Comparison of ENCODE assay signal across 20 mouse cellular contexts in genomic region chr3:67369407-67370079, GRCm38 (mm10). TPM values are rescaled to one million over a fixed set of nuclear protein-coding genes. Genes with fewer than 3 reads are reported as not detected.
A peak's percentile ranks its signal among the peaks of the same experiment; 100 is the strongest.
DNase-seq lines count a peak whose midpoint lies in the region; ATAC-seq and TF ChIP-seq lines count a peak whose summit lies in the region.
"Had no signal": no experiment of that assay in that cellular context is flagged by ENCODE, and none has a peak within 500 bp of the region (broad histone marks: within the 10 kb centered on the region; RNA-seq: fewer than 3 reads in every experiment).

No protein-coding gene starts in this region.

- H3K4me1 ChIP-seq in heart, embryonic 13.5 days: peaks cover 54% of the 10 kb centered on the region
- no peaks in the 10 kb centered on the region for H3K4me1 ChIP-seq in midbrain, postnatal 0 days (ENCODE audit: insufficient read depth, low read length)
- H3K4me1 ChIP-seq in midbrain, embryonic 10.5 days: peaks cover 8% of the 10 kb centered on the region

- no peaks in the 10 kb centered on the region for H3K27me3 ChIP-seq in heart, embryonic 13.5 days (replicated peaks)
- peaks cover 8% of the 10 kb centered on the region; the same call in 1 of the 2 replicates for H3K27me3 ChIP-seq in midbrain, postnatal 0 days (ENCODE audit: insufficient read depth, low read length)
- H3K27me3 ChIP-seq in midbrain, embryonic 10.5 days (ENCODE audit: low read depth, poor library complexity, severe bottlenecking): peaks cover 20% of the 10 kb centered on the region

- DNase-seq in heart, postnatal 36 days: no peak
- no peak for DNase-seq in midbrain, postnatal 0 days (ENCODE audit: low spot score)
- no peak for DNase-seq in midbrain, embryonic 10.5 days (ENCODE audit: low spot score)
- DNase-seq in ZHBTc4 (ENCODE audit: low read depth, low spot score): peak; percentile 51
- DNase-seq in adrenal gland, postnatal 4 days (ENCODE audit: low spot score in 2 of 2): no peak
- DNase-seq in adrenal gland, adult 8-10 months: no peak
- DNase-seq: adrenal gland, postnatal 14 days; cerebellum, postnatal 10 days; kidney, adult 8-10 months; lung, postnatal 14 days; midbrain, embryonic 14.5 days; right cerebral cortex, postnatal 25 days had no signal

- H3K9ac ChIP-seq in heart, embryonic 13.5 days: no peak overlapping the region
- H3K9ac ChIP-seq in midbrain, postnatal 0 days (replicated peaks; ENCODE audit: low read length, poor library complexity, severe bottlenecking): no peak overlapping the region
- H3K9ac ChIP-seq: forebrain, embryonic 13.5 days; limb, embryonic 12.5 days; liver, embryonic 14.5 days had no signal

- H3K9me3 ChIP-seq in heart, embryonic 13.5 days: no peaks in the 10 kb centered on the region
- H3K9me3 ChIP-seq in midbrain, postnatal 0 days (ENCODE audit: low read length): no peaks in the 10 kb centered on the region
- H3K9me3 ChIP-seq in midbrain, embryonic 10.5 days (replicated peaks): no peaks in the 10 kb centered on the region
- H3K9me3 ChIP-seq: forebrain, embryonic 13.5 days; limb, embryonic 12.5 days had no signal

- no peaks in the 10 kb centered on the region for H3K36me3 ChIP-seq in heart, embryonic 13.5 days
- no peaks in the 10 kb centered on the region for H3K36me3 ChIP-seq in midbrain, postnatal 0 days (ENCODE audit: insufficient read depth, low read length)
- H3K36me3 ChIP-seq in midbrain, embryonic 10.5 days: no peaks in the 10 kb centered on the region
- H3K36me3 ChIP-seq: limb, embryonic 12.5 days had no signal

- 51% methylated on average over 5 of the region's 5 CpGs for WGBS in heart, embryonic 13.5 days
- WGBS in midbrain, postnatal 0 days: 84% methylated on average over 5 of the region's 5 CpGs
- WGBS in midbrain, embryonic 10.5 days: 80% methylated on average over 5 of the region's 5 CpGs

- peak overlapping the region; percentile 41 for H3K4me2 ChIP-seq in heart, embryonic 13.5 days
- no peak overlapping the region for H3K4me2 ChIP-seq in midbrain, postnatal 0 days (ENCODE audit: low read depth, low read length, poor library complexity, severe bottlenecking)
- H3K4me2 ChIP-seq: forebrain, embryonic 13.5 days; limb, embryonic 12.5 days had no signal

- H3K4me3 ChIP-seq in heart, embryonic 13.5 days: no peak overlapping the region
- no peak overlapping the region for H3K4me3 ChIP-seq in midbrain, postnatal 0 days (ENCODE audit: low read depth, low read length)
- H3K4me3 ChIP-seq in midbrain, embryonic 10.5 days: no peak overlapping the region
- H3K4me3 ChIP-seq: forebrain, embryonic 13.5 days; left cerebral cortex, adult 2 months; limb, embryonic 12.5 days had no signal

- peak overlapping the region; percentile 77 for H3K27ac ChIP-seq in heart, embryonic 13.5 days (replicated peaks)
- H3K27ac ChIP-seq in midbrain, postnatal 0 days (ENCODE audit: low read depth, low read length): no peak overlapping the region
- no peak overlapping the region for H3K27ac ChIP-seq in midbrain, embryonic 10.5 days (replicated peaks)
- H3K27ac ChIP-seq: forebrain, embryonic 13.5 days; left cerebral cortex, adult 2 months; limb, embryonic 12.5 days; liver, embryonic 14.5 days had no signal

- TF ChIP-seq CTCF in midbrain, postnatal 0 days (IDR thresholded peaks at IDR 0.05): peak; percentile 28

- no peak for ATAC-seq in heart, embryonic 13.5 days (ENCODE audit: extremely low read depth, insufficient number of reproducible peaks, low FRiP score, low TSS enrichment)
- ATAC-seq in midbrain, postnatal 0 days (ENCODE audit: low FRiP score): no peak
- ATAC-seq: forebrain, embryonic 13.5 days; hindbrain, embryonic 16.5 days had no signal

- intact Hi-C loops in heart, postnatal 36 days (cut with DNase I): no loop called here

RNA-seq across cellular contexts. Expression of gene Mlf1, which starts 4.4 kb away (rescaled TPM):
- 209 and 223 TPM in 2 replicates for polyA plus RNA-seq in heart, embryonic 13.5 days (2015; fragmentation: Nextera tagmentation; extraction: Ambion mirVana)
- total RNA-seq in heart, postnatal 36 days (2021): 100 to 1,000 TPM; 289 to 311 TPM
- 6.2 and 17.5 TPM in 2 replicates for total RNA-seq in midbrain, postnatal 0 days (2014; rRNA removed)
- polyA plus RNA-seq in midbrain, postnatal 0 days (2015; fragmentation: Nextera tagmentation; extraction: Ambion mirVana): 26.0 and 28.8 TPM in 2 replicates
- 26.1 and 29.8 TPM in 2 replicates for polyA plus RNA-seq in midbrain, embryonic 10.5 days (2016; fragmentation: Nextera tagmentation; extraction: Ambion mirVana)
- 10 to 100 TPM; 12.6 to 16.4 TPM for total RNA-seq in adrenal gland, postnatal 4 days (2021)
- total RNA-seq in adrenal gland, adult 8-10 months (2022): 1 to 10 TPM; 1.1 to 3.5 (median 1.8) TPM

RNA-seq across cellular contexts. Expression of gene Gm17402, which starts 5.4 kb away (rescaled TPM):
- not detected in 2 replicates for polyA plus RNA-seq in heart, embryonic 13.5 days (2015; fragmentation: Nextera tagmentation; extraction: Ambion mirVana)
- total RNA-seq in heart, postnatal 36 days (2021): not detected
- not detected in 2 replicates for total RNA-seq in midbrain, postnatal 0 days (2014; rRNA removed)
- polyA plus RNA-seq in midbrain, postnatal 0 days (2015; fragmentation: Nextera tagmentation; extraction: Ambion mirVana): not detected in 2 replicates
- polyA plus RNA-seq in midbrain, embryonic 10.5 days (2016; fragmentation: Nextera tagmentation; extraction: Ambion mirVana): not detected in 2 replicates
- total RNA-seq in adrenal gland, postnatal 4 days (2021): not detected
- not detected for total RNA-seq in adrenal gland, adult 8-10 months (2022)
- total RNA-seq: adrenal gland, postnatal 14 days; granulocyte monocyte progenitor cell, adult 5-6 weeks; left cerebral cortex, adult 2 months had no signal
- polyA plus RNA-seq: forebrain, embryonic 13.5 days; hindbrain, embryonic 16.5 days; large intestine, adult 2 months; limb, embryonic 12.5 days; liver, embryonic 14.5 days; midbrain, embryonic 14.5 days had no signal

Comparison
In these comparisons a context has a peak if more than half of its experiments do, and no peak if none do; other contexts are left out.
1. RNA of gene Mlf1, which starts 4.4 kb away (total RNA-seq): 289 to 311 TPM in heart, postnatal 36 days; 12.6 to 16.4 TPM in adrenal gland, postnatal 4 days, 6.2 to 17.5 TPM in midbrain, postnatal 0 days and 1.1 to 3.5 TPM in adrenal gland, adult 8-10 months; every median in the first group is over 10 times any median in the second.